Mouse (Mus musculus) heart, adult 9 months (tissue): ENCODE results near the gene Gm1527.
"Not testable (repeated sequence)": the region's sequence is repeated elsewhere in the genome, so short reads cannot be mapped to it uniquely, and the experiment has no call there.

Experiments
- DNase-seq, 2 experiments: peaks; one replicate each; pipeline ENCODE4 v3.0.0; 2022; ENCODE audit warnings: low spot score in 2 of 2

Gm1527 gene

GRCm38 (mm10) chr3:28892317-28892716, at the start of gene Gm1527:
TSS of gene Gm1527 (plus strand) at chr3:28892617.
- no peak for DNase-seq

- DNase-seq = no peak
Observed at GRCm38 (mm10) chr3:28843231-28843630, 49.2 kb upstream of the Gm1527 start.

GRCm38 (mm10) chr3:28847115-28847514, 45.3 kb upstream of the Gm1527 start:
- no peak for DNase-seq

GRCm38 (mm10) chr3:28852174-28852573, 40.2 kb upstream of the Gm1527 start:
- DNase-seq = not testable (repeated sequence)

GRCm38 (mm10) chr3:28859630-28860392, 32.6 kb upstream of the Gm1527 start:
- not testable (repeated sequence) for DNase-seq

GRCm38 (mm10) chr3:28896966-28897365, 4.5 kb downstream of the Gm1527 start:
- DNase-seq = not testable (repeated sequence)

GRCm38 (mm10) chr3:28965931-28966330, 73.5 kb downstream of the Gm1527 start:
- no peak for DNase-seq

- peak in 1 of 2 experiments; percentile 19 for DNase-seq
Observed at GRCm38 (mm10) chr3:28968851-28969250, 76.4 kb downstream of the Gm1527 start.
